Mouse (Mus musculus) stomach, embryonic 14.5 days (tissue): ENCODE results near the gene Gm128. TPM values are rescaled to one million over a fixed set of nuclear protein-coding genes. Genes with fewer than 3 reads are reported as not detected.

Experiments
- ATAC-seq: fragments of 200-750 bp; cut with Nextera tagmentation; 2 replicates; pipeline ENCODE4 v1.8.0; 2017; ENCODE audit warnings: low read depth, moderate TSS enrichment; ENCODE audit not compliant: insufficient number of reproducible peaks, insufficient read depth, low FRiP score
- H3K27ac ChIP-seq: fragments of 300-500 bp; sonication (generic); 2 replicates; pipeline ENCODE4 v1.5.1; 2014; ENCODE audit warnings: mild to moderate bottlenecking, low read length, moderate library complexity, mixed read lengths
- H3K27me3 ChIP-seq: fragments of 300-500 bp; sonication (generic); 2 replicates; pipeline ENCODE4 v1.6.1; 2014; ENCODE audit warnings: low read length, control low read depth, mixed read lengths; ENCODE audit not compliant: control insufficient read depth, insufficient read depth
- H3K36me3 ChIP-seq: fragments of 300-500 bp; sonication (generic); 2 replicates; pipeline ENCODE4 v1.6.1; 2014; ENCODE audit warnings: mild to moderate bottlenecking, control low read depth, low read length, moderate library complexity, mixed read lengths; ENCODE audit not compliant: control insufficient read depth, insufficient read depth
- H3K4me1 ChIP-seq: fragments of 300-500 bp; sonication (generic); 2 replicates; pipeline ENCODE4 v1.6.1; 2014; ENCODE audit warnings: low read length, control low read depth, mixed read lengths; ENCODE audit not compliant: control insufficient read depth, insufficient read depth
- H3K4me2 ChIP-seq: fragments of 300-500 bp; sonication (generic); replicated peaks from 2 replicates; pipeline ENCODE4 v1.6.1; 2014; ENCODE audit warnings: low read depth, low read length, control low read depth
- H3K4me3 ChIP-seq: fragments of 300-500 bp; sonication (generic); 2 replicates; pipeline ENCODE4 v1.5.1; 2014; ENCODE audit warnings: low read depth, low read length, control low read depth
- H3K9ac ChIP-seq: fragments of 300-500 bp; sonication (generic); replicated peaks from 2 replicates; pipeline ENCODE4 v1.6.1; 2014; ENCODE audit warnings: low read depth, mild to moderate bottlenecking, control low read depth, low read length, moderate library complexity, mixed read lengths
- H3K9me3 ChIP-seq: fragments of 300-500 bp; sonication (generic); 2 replicates; pipeline ENCODE4 v1.6.1; 2016; ENCODE audit warnings: low read depth, low read length, control low read depth; ENCODE audit not compliant: control insufficient read depth
- WGBS: fragments of 180-500 bp; shearing (Covaris S2); extraction: QIAGEN DNeasy Blood & Tissue Kit; methylation state at CpG from one replicate; pipeline ENCODE4 v1.1.7; 2014; 5-methylcytosine and 5-hydroxymethylcytosine counted together
- polyA plus RNA-seq: library from polyadenylated mRNA; unstranded; fragments of >200 nt; fragmentation: Nextera tagmentation; extraction: Ambion mirVana; gene quantifications from 2 replicates; pipeline ENCODE4 v1.2.1, GENCODE M21; 2014

The Gm128 gene
- polyA plus RNA-seq, 1 experiment from 2014 or later = 0.71 TPM

DNA sequence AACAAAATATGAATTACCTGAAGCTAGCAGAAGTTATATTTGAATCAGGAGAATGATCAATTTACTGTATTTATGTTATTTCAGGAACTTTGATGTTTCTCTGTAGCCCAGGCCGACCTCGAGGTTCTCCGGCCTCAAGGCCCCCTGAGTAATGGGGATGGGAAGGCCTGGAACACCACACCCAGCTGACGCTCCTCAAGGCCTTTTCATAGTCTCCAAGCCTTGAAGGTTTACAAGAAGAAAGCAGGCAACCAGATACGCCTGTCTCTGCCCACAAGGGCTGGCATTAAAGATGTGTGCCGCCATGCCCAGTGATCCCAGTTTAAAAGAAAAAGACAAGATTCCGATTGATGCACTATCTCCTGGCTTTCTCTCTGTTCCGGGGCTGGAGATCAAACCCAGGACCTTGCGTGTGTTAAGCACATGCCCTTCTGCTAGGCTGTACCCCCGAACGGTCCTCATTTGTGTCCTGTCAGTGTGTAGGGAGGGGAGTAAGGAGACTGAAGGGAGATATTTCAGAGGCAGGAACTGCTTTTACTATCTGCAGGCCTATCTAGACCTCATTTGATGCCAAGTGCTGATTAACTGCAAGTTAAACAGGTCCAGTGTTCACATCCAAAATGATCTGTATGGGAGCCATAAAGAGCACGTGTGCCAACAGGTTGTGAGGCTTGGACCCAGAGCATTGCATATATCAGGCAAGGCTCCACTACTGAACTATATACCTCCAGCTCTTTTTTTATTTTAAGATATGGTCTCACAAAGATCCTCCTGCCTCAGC lies 43.3 kb upstream of the Gm128 start:
- peak overlapping the region; percentile 70 for H3K4me2 ChIP-seq
- no peaks in the 10 kb centered on the region for H3K9me3 ChIP-seq
- H3K27ac ChIP-seq = no peak overlapping the region
- peaks cover 14% of the 10 kb centered on the region for H3K36me3 ChIP-seq
- no peaks in the 10 kb centered on the region for H3K27me3 ChIP-seq
- peaks cover 13% of the 10 kb centered on the region for H3K4me1 ChIP-seq
- no peak for ATAC-seq
- peak overlapping the region; percentile 78; the same call in 1 of the 2 replicates for H3K4me3 ChIP-seq
- H3K9ac ChIP-seq = no peak overlapping the region
- WGBS = 80% methylated on average over 12 of the region's 12 CpGs

DNA sequence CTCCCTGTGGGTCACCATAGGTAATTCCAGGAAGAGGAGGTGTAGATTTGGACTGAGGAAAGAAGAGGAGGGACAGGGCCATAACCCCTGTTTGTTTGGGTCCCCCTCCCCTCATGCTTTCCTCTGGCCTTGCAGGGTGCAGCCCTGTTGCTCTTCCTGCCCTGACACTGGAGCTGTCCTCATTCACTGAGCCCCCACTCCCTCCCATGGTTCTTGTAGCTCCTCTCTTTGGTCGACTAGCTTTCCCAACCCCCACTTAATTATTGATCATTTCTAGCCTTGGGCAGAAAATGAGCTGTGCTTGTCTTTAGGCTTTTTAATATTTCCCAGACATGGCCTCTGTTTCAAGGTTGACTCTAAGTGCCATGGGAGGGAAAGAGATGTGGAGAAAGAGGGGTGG lies 42.7 kb upstream of the Gm128 start:
- Histone ChIP-seq H3K36me3 (peaks cover 12% of the 10 kb centered on the region), H3K27ac (no peak overlapping the region), H3K9ac (no peak overlapping the region; the same call in 1 of the 2 replicates), H3K27me3 (no peaks in the 10 kb centered on the region), H3K4me2 (peak overlapping the region; percentile 70), H3K9me3 (no peaks in the 10 kb centered on the region), H3K4me1 (peaks cover 13% of the 10 kb centered on the region), H3K4me3 (peak overlapping the region; percentile 78)
- WGBS = 15% methylated on average over 1 of the region's 1 CpGs
- ATAC-seq = no peak

DNA sequence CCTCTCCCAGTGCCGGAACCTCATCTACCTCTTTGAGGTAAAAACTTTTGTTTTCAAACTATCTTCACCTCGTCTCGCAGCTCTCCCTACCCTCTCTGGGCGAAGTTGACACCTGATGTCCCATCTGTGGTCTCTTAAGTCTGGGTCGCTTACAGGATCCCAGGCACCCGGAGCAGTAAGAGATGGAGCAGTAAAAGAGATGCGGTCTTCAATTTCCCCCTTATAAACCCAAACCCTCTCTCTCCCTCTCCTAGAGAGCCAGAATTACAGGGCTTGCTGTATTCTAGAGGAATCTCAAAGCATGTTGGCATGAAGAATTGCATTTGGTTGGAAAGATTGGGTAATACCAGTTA lies 42.2 kb upstream of the Gm128 start:
- H3K27ac ChIP-seq = peak overlapping the region; percentile 90
- ATAC-seq = no peak

DNA sequence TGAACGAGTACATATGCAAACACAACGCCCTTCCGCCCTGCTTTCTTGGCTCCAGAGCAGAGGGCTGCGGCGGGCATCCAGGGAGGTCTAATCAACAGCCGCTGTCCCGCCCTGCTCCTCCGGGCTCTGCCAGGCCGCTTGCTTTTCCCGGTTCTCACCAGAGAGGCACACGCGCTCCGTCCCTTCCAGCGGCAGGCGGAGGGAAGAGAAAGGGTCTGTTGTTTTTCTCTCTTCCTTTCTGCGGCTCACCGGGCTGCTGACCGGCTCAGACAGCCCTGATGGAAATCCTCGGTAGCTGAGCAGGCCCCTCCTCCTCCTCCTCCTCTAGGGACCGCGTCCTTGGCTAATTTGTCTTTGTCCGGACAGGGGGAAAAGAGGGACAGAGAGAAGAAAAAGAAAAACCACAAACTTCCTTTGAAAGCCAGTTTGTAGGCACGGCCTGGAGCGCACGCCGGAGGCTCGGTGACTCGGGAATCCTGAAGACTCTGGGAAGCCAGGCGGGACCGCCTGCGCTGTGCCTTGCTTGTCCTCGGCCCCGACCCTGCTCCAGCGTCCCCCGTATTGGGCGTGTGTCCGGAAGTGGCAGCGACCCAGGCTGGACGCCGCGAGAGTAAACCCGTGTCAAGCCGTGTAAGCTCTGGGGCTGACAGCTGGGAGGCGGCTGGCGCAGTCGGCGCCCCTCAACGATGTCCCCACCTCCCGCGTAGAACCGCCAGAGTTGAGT lies 41.6 kb upstream of the Gm128 start:
- Histone ChIP-seq H3K27me3 (no peaks in the 10 kb centered on the region), H3K27ac (peak overlapping the region; percentile 90), H3K9me3 (no peaks in the 10 kb centered on the region), H3K4me3 (peak overlapping the region; percentile 78), H3K9ac (peak overlapping the region; percentile 72), H3K36me3 (peaks cover 4% of the 10 kb centered on the region), H3K4me2 (peak overlapping the region; percentile 70), H3K4me1 (peaks cover 13% of the 10 kb centered on the region)
- peak; percentile 66 for ATAC-seq
- under 1% methylated on average over 48 of the region's 51 CpGs for WGBS

More for the DNA sequence above, 42.2 kb upstream of the Gm128 start:
- Histone ChIP-seq H3K27me3 (no peaks in the 10 kb centered on the region), H3K4me2 (peak overlapping the region; percentile 70), H3K9me3 (no peaks in the 10 kb centered on the region), H3K9ac (peak overlapping the region; percentile 72), H3K36me3 (peaks cover 9% of the 10 kb centered on the region), H3K4me1 (peaks cover 13% of the 10 kb centered on the region), H3K4me3 (peak overlapping the region; percentile 78)
- WGBS = 2% methylated on average over 7 of the region's 7 CpGs

DNA sequence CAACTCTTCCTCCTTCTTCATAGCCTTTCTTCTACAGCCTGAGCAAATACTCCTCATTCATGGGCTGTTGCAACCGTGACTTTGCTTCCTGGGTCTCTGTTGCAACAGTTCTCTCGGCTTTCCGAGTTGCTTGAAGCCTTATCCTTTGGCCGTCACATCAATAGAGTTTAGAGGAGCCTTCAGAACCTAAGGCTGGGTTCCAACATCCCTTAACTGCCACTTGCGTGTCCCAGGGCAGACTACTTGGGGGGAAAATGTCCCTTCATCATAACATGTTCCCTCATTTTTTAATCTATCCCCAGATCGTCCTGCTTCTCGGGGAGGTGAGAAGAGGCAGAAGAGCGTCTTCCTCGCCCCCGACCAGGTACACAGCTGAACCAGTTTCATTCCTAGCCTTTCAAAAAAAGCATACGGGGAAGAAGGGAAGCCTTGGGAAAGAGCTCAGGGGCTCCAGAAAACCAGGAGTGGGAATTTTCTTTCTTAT lies 41.0 kb upstream of the Gm128 start:
- Histone ChIP-seq H3K27me3 (no peaks in the 10 kb centered on the region), H3K4me1 (peaks cover 14% of the 10 kb centered on the region), H3K9me3 (no peaks in the 10 kb centered on the region), H3K27ac (peak overlapping the region; percentile 90), H3K4me3 (peak overlapping the region; percentile 78), H3K9ac (peak overlapping the region; percentile 72), H3K4me2 (peak overlapping the region; percentile 70), H3K36me3 (no peaks in the 10 kb centered on the region)
- WGBS = 0% methylated on average over 11 of the region's 11 CpGs
- ATAC-seq = no peak

DNA sequence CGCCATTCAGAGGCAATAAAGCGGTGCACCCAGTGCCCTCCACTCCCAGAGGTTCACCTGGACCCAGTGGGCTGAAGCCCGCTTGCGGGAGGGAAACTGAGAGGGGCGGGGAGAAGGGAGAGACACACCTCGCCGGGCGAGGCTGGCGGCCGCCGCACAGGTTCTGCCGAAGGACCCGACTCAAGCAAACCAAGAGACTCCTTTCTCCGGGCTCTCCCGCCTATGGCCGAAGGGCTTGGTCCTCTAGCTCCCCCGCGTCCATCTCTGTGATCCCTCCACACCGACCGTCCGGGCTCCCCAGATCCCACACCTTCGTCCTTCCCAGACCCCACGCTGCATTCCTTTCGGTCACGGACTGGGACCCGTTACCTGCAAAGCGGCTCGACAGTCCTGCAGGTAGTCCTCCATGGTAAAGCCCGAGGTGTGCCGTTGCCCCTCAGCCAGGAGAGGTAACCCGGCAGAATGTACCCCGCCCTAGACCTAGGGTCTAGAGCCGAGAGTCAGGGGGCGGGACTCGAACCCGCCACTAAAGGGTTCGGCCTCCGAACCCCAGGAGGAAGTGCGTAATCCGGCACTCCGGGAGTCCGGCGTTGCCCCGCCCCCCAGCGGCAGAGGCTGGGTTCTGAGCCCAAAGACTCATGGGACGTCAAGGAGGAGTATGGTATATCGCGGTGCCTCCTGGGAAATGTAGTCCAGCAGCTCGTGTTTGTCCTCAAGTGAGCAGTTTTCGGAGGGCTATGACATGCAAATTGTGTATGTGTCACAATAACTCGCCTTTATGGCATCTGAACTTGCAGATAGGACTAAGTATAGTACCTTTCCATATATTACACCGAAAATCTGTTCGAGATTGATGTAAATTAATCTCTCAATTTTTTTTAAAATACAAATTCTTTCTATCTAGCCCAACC lies 40.1 kb upstream of the Gm128 start, which contains the start of the genes Mindy1 and Prune1:
Mindy1 (plus strand) TSS at position 130 of the 911 bp plus-strand sequence.
Prune1 (minus strand) TSS at position 861 of the 911 bp plus-strand sequence.
- Histone ChIP-seq H3K27me3 (no peaks in the 10 kb centered on the region), H3K36me3 (no peaks in the 10 kb centered on the region), H3K4me1 (peaks cover 16% of the 10 kb centered on the region), H3K27ac (peak within 1 kb of the TSS; percentile 90), H3K4me3 (peak within 1 kb of the TSS; percentile 78), H3K9me3 (no peaks in the 10 kb centered on the region), H3K4me2 (peak within 1 kb of the TSS; percentile 70), H3K9ac (peak within 1 kb of the TSS; percentile 81)
- under 1% methylated on average over 53 of the region's 53 CpGs for WGBS
- ATAC-seq = peak; percentile 90

DNA sequence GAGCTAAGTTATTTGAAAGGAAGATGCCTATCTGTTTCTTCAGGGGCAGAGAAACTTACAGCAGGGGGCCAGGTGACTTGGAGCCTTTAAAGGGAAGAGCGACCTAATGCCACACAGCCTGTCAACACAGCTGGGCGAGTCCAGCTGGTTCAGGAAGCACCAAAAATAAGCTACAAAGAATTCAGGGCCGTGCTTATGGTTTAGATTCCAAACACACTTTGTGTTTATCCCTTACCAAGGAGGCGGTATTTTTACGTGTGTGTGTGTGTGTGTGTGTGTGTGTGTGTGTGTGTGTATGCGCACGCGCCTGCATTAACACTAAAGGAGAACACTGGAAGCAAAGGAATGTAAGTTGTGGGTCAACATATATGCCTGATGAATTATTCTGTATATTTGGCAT lies 39.3 kb upstream of the Gm128 start:
- no peak for ATAC-seq
- 12% methylated on average over 8 of the region's 8 CpGs for WGBS
- peak overlapping the region; percentile 78 for H3K4me3 ChIP-seq

More for the DNA sequence above, 39.3 kb upstream of the Gm128 start:
- Histone ChIP-seq H3K27ac (peak overlapping the region; percentile 90; the same call in 1 of the 2 replicates), H3K9me3 (no peaks in the 10 kb centered on the region), H3K27me3 (no peaks in the 10 kb centered on the region), H3K4me1 (peaks cover 16% of the 10 kb centered on the region), H3K9ac (peak overlapping the region; percentile 81; the same call in 1 of the 2 replicates), H3K4me2 (peak overlapping the region; percentile 70), H3K36me3 (no peaks in the 10 kb centered on the region)
